Mouse (Mus musculus) lung, embryonic 14.5 days (tissue): ENCODE results near the gene Acy3. TPM values are rescaled to one million over a fixed set of nuclear protein-coding genes. Genes with fewer than 3 reads are reported as not detected.
A peak's percentile ranks its signal among the peaks of the same experiment; 100 is the strongest.

Experiments
- ATAC-seq: fragments of 200-750 bp; cut with Nextera tagmentation; 2 replicates; pipeline ENCODE4 v1.8.0; 2017; ENCODE audit warnings: mild to moderate bottlenecking, moderate TSS enrichment, moderate library complexity; ENCODE audit not compliant: insufficient read depth
- DNase-seq: peaks from one replicate; pipeline ENCODE4 v3.0.0-alpha.2; 2015
- H3K27ac ChIP-seq: fragments of 300-500 bp; sonication (generic); 2 replicates; pipeline ENCODE4 v1.5.1; 2014; ENCODE audit warnings: low read depth, mild to moderate bottlenecking, moderate library complexity
- H3K27me3 ChIP-seq: fragments of 300-500 bp; sonication (generic); 2 replicates; pipeline ENCODE4 v1.6.1; 2014; ENCODE audit warnings: low read length, control low read depth; ENCODE audit not compliant: insufficient read depth
- H3K36me3 ChIP-seq: fragments of 300-500 bp; sonication (generic); 2 replicates; pipeline ENCODE4 v1.6.1; 2014; ENCODE audit warnings: control low read depth; ENCODE audit not compliant: insufficient read depth
- H3K4me1 ChIP-seq: fragments of 300-500 bp; sonication (generic); 2 replicates; pipeline ENCODE4 v1.6.1; 2014; ENCODE audit warnings: antibody characterized with exemption, control low read depth; ENCODE audit not compliant: insufficient read depth
- H3K4me2 ChIP-seq: fragments of 300-500 bp; sonication (generic); 2 replicates; pipeline ENCODE4 v1.6.1; 2014; ENCODE audit warnings: mild to moderate bottlenecking
- H3K4me3 ChIP-seq: fragments of 300-500 bp; sonication (generic); 2 replicates; pipeline ENCODE4 v1.5.1; 2014; ENCODE audit warnings: low read depth, low read length
- H3K9ac ChIP-seq: fragments of 300-500 bp; sonication (generic); 2 replicates; pipeline ENCODE4 v1.6.1; 2014
- H3K9me3 ChIP-seq: fragments of 300-500 bp; sonication (generic); 2 replicates; pipeline ENCODE4 v1.6.1; 2016; ENCODE audit warnings: low read depth, low read length, control low read depth
- CTCF ChIP-seq: IDR thresholded peaks from 2 replicates; pipeline ENCODE4 v1.5.1; 2016; ENCODE audit warnings: antibody characterized with exemption, low read depth
- WGBS: fragments of 180-500 bp; shearing (Covaris S2); extraction: QIAGEN DNeasy Blood & Tissue Kit; methylation state at CpG from one replicate; pipeline ENCODE4 v1.1.7; 2014; 5-methylcytosine and 5-hydroxymethylcytosine counted together
- polyA plus RNA-seq: library from polyadenylated mRNA; unstranded; fragments of >200 nt; fragmentation: Nextera tagmentation; extraction: Ambion mirVana; gene quantifications from 2 replicates; pipeline ENCODE4 v1.2.1, GENCODE M21; 2014

The Acy3 gene
- polyA plus RNA-seq, 1 experiment from 2014 or later, result 7.2 TPM

DNA sequence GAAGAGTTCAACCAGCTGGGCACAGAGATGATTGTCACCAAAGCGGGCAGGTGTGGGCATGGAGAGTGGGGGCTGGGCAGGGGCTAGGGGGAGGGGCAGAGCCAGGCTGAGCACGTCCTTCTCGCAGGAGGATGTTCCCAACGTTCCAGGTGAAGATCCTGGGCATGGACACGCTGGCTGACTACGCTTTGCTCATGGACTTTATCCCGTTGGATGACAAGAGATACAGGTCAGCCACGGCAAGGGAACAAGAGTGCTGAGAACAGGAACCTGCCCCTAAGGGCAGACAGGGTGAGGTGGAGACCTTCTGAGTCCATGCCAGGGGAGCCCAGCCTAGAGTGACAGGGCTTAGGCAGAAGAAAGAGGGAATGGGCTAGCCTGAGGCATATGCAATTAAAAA is 10.4 kb downstream of the Acy3 start:
- no peak overlapping the region for H3K4me2 ChIP-seq
- ATAC-seq (no peak), DNase-seq (no peak)
- H3K27me3 ChIP-seq, result no peaks in the 10 kb centered on the region
- peaks cover 5% of the 10 kb centered on the region; the same call in 1 of the 2 replicates for H3K4me1 ChIP-seq
- H3K9ac ChIP-seq, result no peak overlapping the region
- no peak overlapping the region for H3K27ac ChIP-seq
- no peaks in the 10 kb centered on the region for H3K36me3 ChIP-seq
- no peaks in the 10 kb centered on the region for H3K9me3 ChIP-seq
- TF ChIP-seq CTCF, result no peak
- H3K4me3 ChIP-seq, result no peak overlapping the region
- WGBS, result 70% methylated on average over 8 of the region's 8 CpGs

DNA sequence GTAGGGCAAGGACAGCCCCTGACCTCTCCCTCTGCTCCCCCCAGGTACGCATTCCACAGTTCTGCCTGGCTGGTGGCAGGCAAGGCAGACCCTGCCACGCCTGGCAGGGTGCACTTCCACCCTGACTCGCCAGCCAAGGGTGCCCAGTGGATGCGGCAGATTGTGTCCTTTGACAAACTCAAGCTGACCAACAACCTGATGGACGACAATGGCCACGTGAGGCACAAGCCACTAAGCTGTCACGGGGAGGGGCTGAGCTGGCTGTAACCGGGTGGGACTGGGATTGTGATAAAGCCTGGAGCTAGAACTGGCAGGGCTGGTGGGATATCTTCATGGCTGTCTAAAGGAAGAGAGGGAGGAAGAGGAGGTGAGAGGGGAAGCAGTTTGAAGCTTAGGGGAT is 10.9 kb downstream of the Acy3 start:
- no peak for TF ChIP-seq CTCF
- no peaks in the 10 kb centered on the region for H3K36me3 ChIP-seq
- ATAC-seq (no peak), DNase-seq (no peak)
- no peak overlapping the region for H3K4me2 ChIP-seq
- H3K27me3 ChIP-seq, result no peaks in the 10 kb centered on the region
- no peaks in the 10 kb centered on the region for H3K9me3 ChIP-seq
- H3K27ac ChIP-seq, result no peak overlapping the region
- no peak overlapping the region for H3K4me3 ChIP-seq
- 41% methylated on average over 8 of the region's 8 CpGs for WGBS
- H3K9ac ChIP-seq, result no peak overlapping the region
- H3K4me1 ChIP-seq, result peaks cover 5% of the 10 kb centered on the region; the same call in 1 of the 2 replicates

DNA sequence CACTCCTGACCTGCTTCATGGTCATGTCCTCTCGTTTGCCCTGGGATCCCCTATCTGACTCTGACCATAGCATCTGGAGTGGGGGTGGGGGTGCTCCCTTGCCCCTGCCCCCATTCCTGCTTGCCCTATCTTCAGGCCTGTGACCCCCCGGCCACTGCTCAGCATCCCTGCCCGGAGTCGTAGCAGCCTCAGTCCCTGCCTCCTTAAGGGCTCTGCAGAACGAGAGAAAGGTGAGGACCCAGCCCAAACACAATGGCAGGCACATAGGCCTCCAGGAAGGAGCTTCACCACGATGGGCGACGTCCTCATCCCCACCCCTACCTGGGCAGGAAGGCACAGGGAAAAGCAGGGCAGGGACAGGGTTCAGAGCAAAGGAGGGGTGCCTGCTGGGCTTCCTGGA is 12.0 kb downstream of the Acy3 start:
- Histone ChIP-seq H3K36me3 (no peaks in the 10 kb centered on the region), H3K9me3 (no peaks in the 10 kb centered on the region), H3K4me1 (peaks cover 5% of the 10 kb centered on the region; the same call in 1 of the 2 replicates), H3K4me3 (no peak overlapping the region), H3K27ac (no peak overlapping the region), H3K27me3 (no peaks in the 10 kb centered on the region), H3K4me2 (no peak overlapping the region), H3K9ac (no peak overlapping the region)
- no peak for DNase-seq
- TF ChIP-seq CTCF, result no peak
- ATAC-seq, result no peak
- 69% methylated on average over 8 of the region's 8 CpGs for WGBS

DNA sequence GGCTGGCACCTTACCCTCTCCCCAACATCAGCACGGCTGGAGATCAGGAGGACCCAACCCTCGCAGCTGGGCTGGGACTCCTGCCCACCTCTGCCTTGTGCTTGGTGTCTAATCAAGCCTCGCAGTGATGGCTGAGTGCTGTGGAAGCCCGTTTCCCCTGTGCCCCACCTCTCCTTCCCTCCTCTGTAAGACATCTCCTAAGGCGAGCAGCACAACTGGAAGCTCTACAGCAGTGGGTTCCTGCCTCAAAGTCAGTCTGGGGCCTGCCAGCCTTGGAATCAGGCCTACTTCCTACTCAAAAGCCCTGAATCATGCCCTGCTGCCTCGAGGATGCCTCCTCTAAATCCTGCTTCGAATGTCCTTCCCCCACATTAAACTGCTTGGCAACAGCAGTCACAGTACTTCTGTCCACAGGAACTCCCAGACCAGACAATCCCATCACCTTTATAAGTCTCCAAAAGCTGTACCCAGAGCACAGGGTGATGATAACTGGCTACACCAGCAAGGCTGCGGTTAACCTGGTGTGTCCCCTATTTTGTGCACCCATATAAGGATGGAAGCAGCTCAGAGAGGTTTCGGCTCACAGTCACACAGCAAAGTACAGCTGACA is 12.9 kb downstream of the Acy3 start:
- Histone ChIP-seq H3K27me3 (no peaks in the 10 kb centered on the region), H3K4me3 (peak overlapping the region; percentile 48; the same call in 1 of the 2 replicates), H3K36me3 (no peaks in the 10 kb centered on the region), H3K4me1 (peaks cover 5% of the 10 kb centered on the region; the same call in 1 of the 2 replicates), H3K9ac (no peak overlapping the region), H3K27ac (peak overlapping the region; percentile 97; the same call in 1 of the 2 replicates), H3K4me2 (peak overlapping the region; percentile 93; the same call in 1 of the 2 replicates), H3K9me3 (no peaks in the 10 kb centered on the region)
- TF ChIP-seq CTCF, result no peak
- DNase-seq (no peak), ATAC-seq (no peak)
- WGBS, result 77% methylated on average over 9 of the region's 9 CpGs

DNA sequence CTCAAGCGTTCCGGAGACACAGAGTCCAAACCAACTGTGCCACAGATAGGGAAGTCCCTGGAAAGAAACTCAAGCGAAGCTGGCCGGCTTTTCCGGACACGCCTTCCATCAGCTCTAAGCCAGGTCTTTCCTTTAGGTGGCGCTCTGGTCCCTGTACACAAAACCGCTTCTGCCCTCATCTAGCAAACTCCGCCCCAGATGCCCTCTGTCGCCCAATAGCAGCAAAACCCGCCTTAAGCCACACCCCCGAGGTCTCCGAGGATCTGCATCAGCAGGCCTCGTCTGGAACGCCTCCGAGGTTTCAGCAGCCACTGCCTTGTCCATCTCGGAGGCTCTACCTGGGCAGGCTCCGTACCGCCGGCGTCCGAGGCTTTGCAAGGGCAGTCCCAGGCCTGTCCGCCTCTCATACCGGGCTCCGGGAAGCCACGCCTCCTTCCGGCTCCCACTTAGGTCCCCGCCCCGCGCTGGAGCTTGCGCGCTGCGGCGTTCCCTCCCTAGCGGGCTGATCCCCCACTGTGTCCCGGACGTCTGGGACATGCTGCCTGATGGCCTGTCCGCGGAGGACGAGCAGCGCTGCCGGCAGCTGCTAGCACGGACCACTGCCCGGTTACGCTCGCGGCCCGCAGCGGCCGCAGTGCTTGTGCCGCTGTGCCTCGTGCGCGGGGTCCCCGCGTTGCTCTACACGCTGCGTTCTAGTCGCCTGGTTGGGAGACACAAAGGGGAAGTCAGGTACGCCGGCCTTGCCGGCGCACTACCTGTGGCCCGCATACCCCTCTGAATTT is 13.9 kb downstream of the Acy3 start, which contains the start of the genes Nudt8 and Gm49405:
Gene Nudt8 (plus strand): TSS at position 462 of the 782 bp plus-strand sequence.
Gene Gm49405 (plus strand): TSS at position 508 of the 782 bp plus-strand sequence.
- Histone ChIP-seq H3K27ac (peak within 1 kb of the TSS; percentile 97), H3K4me2 (peak within 1 kb of the TSS; percentile 93), H3K27me3 (no peaks in the 10 kb centered on the region), H3K9ac (peak within 1 kb of the TSS; percentile 67), H3K36me3 (peaks cover 5% of the 10 kb centered on the region; the same call in 1 of the 2 replicates), H3K4me3 (peak within 1 kb of the TSS; percentile 48), H3K9me3 (no peaks in the 10 kb centered on the region), H3K4me1 (peaks cover 5% of the 10 kb centered on the region; the same call in 1 of the 2 replicates)
- 0% methylated on average over 64 of the region's 64 CpGs for WGBS
- peak; percentile 99 for DNase-seq
- peak; percentile 84 for TF ChIP-seq CTCF
- peak; percentile 94 for ATAC-seq

DNA sequence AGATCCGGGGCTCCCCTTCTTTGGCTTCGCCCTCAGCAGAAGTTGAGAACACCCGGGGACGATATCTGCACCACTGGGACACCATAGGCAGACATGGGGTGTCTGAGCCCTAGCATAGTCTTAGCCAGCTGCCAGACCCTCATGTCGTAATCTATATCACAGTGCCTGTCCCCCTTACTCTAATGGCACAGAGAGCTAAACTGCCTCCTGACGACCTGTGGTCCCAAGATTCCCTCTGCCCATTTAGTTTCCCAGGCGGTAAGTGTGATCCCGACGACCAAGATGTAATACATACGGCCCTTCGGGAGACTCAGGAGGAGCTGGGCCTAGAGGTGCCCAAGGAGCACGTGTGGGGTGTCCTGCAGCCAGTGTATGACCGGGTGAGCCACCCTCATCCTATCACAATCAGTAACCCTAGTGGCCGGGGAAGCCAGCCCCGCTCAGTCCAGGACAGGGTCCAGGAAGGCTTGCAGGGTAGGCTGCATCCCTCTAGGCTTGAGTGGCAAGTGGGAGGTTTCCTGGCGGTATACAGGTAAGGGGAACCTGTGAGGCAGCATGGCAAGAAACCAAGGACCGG is 14.7 kb downstream of the Acy3 start:
- Histone ChIP-seq H3K4me1 (peaks cover 5% of the 10 kb centered on the region; the same call in 1 of the 2 replicates), H3K36me3 (peaks cover 8% of the 10 kb centered on the region), H3K4me3 (peak overlapping the region; percentile 48), H3K9me3 (no peaks in the 10 kb centered on the region), H3K9ac (peak overlapping the region; percentile 67), H3K4me2 (peak overlapping the region; percentile 93), H3K27me3 (no peaks in the 10 kb centered on the region), H3K27ac (peak overlapping the region; percentile 97)
- TF ChIP-seq CTCF, result no peak
- 17% methylated on average over 17 of the region's 17 CpGs for WGBS
- DNase-seq (peak; percentile 20), ATAC-seq (peak; percentile 18; the same call in 1 of the 2 replicates)
